Mouse (Mus musculus) CH12.LX (cell line): ENCODE results near the gene Btbd2. TPM values are rescaled to one million over a fixed set of nuclear protein-coding genes. Genes with fewer than 3 reads are reported as not detected.

ENCODE experiments used
- DNase-seq: peaks from one replicate; pipeline ENCODE4 v3.0.0-alpha.2; 2013; ENCODE audit errors: extremely low read depth
- H3K27ac ChIP-seq: 2 replicates; pipeline ENCODE4 v1.5.1; 2012; ENCODE audit warnings: low read depth, mild to moderate bottlenecking, control low read depth, moderate library complexity; ENCODE audit not compliant: insufficient read depth
- H3K27me3 ChIP-seq: replicated peaks from 2 replicates; pipeline ENCODE3; 2012; ENCODE audit warnings: inconsistent platforms
- H3K36me3 ChIP-seq, 2 experiments: replicated peaks in 1 of 2; 2 replicates each; pipeline versions ENCODE3 to v1.6.1; 2012; ENCODE audit warnings: inconsistent platforms in 1 of 2, low read length in 1 of 2, mild to moderate bottlenecking in 1 of 2, mixed read lengths in 1 of 2, moderate library complexity in 1 of 2; ENCODE audit not compliant: control insufficient read depth in 1 of 2, insufficient read depth in 1 of 2
- H3K4me1 ChIP-seq, 2 experiments: 2 replicates each; pipeline ENCODE4 v1.6.1; 2012; ENCODE audit warnings: inconsistent platforms in 1 of 2, moderate library complexity in 1 of 2; ENCODE audit not compliant: insufficient read depth in 2 of 2, control insufficient read depth in 1 of 2
- H3K4me2 ChIP-seq: 2 replicates; pipeline ENCODE4 v1.6.1; 2012; ENCODE audit warnings: low read depth, mild to moderate bottlenecking, control low read depth; ENCODE audit not compliant: poor library complexity, insufficient read depth, severe bottlenecking
- H3K4me3 ChIP-seq, 3 experiments: fragments of 150-350 bp in 1 of 3; sonication (generic) in 1 of 3; replicated peaks in 1 of 3; 2 replicates each; pipeline versions ENCODE3 to v1.5.1; 2011 to 2012; ENCODE audit warnings: low read depth in 2 of 3, low read length in 2 of 3, mild to moderate bottlenecking in 2 of 3, moderate library complexity in 2 of 3, control low read depth in 1 of 3, improper control_type of control experiment in 1 of 3, inconsistent platforms in 1 of 3, mixed read lengths in 1 of 3; ENCODE audit not compliant: poor library complexity in 1 of 3
- H3K79me2 ChIP-seq: replicated peaks from 2 replicates; pipeline ENCODE4 v1.6.1; 2012; ENCODE audit warnings: mild to moderate bottlenecking, moderate library complexity; ENCODE audit not compliant: control insufficient read depth, poor library complexity, insufficient read depth, severe bottlenecking; ENCODE audit errors: extremely low read depth
- H3K9ac ChIP-seq: 2 replicates; pipeline ENCODE4 v1.6.1; 2012; ENCODE audit warnings: low read depth, mild to moderate bottlenecking, control low read depth, moderate library complexity; ENCODE audit not compliant: insufficient read depth
- H3K9me3 ChIP-seq: replicated peaks from 2 replicates; pipeline ENCODE3; 2012; ENCODE audit warnings: low read length, inconsistent platforms, mixed read lengths
- CHD1 ChIP-seq: IDR thresholded peaks from 2 replicates; pipeline ENCODE4 v1.6.1; 2012; ENCODE audit warnings: low read depth, low read length, improper control_type of control experiment, inconsistent platforms
- CHD2 ChIP-seq: IDR thresholded peaks from 2 replicates; pipeline ENCODE4 v1.6.1; 2011; ENCODE audit warnings: low read length, improper control_type of control experiment
- E2F4 ChIP-seq: IDR thresholded peaks from 2 replicates; pipeline ENCODE4 v1.6.1; 2011; ENCODE audit warnings: low read depth, low read length, improper control_type of control experiment; ENCODE audit not compliant: insufficient replicate concordance
- ELF1 ChIP-seq: IDR thresholded peaks from 2 replicates; pipeline ENCODE4 v1.6.1; 2014; ENCODE audit warnings: low read depth, mild to moderate bottlenecking, inconsistent platforms, low read length, improper control_type of control experiment
- EP300 ChIP-seq: IDR thresholded peaks from 2 replicates; pipeline ENCODE4 v1.6.1; 2011; ENCODE audit warnings: low read length, improper control_type of control experiment
- ETS1 ChIP-seq: conservative IDR thresholded peaks from 2 replicates; pipeline ENCODE4 v1.6.1; 2012; ENCODE audit warnings: low read depth, mild to moderate bottlenecking, inconsistent platforms, low read length, improper control_type of control experiment, moderate library complexity
- GABPA ChIP-seq: IDR thresholded peaks from 2 replicates; pipeline ENCODE4 v1.6.1; 2012; ENCODE audit warnings: low read depth, low read length, improper control_type of control experiment, inconsistent platforms; ENCODE audit not compliant: insufficient replicate concordance
- HCFC1 ChIP-seq: IDR thresholded peaks from 2 replicates; pipeline ENCODE4 v1.6.1; 2012; ENCODE audit warnings: low read depth, mild to moderate bottlenecking, inconsistent platforms, low read length, improper control_type of control experiment
- JUN ChIP-seq: IDR thresholded peaks from 2 replicates; pipeline ENCODE4 v1.6.1; 2011; ENCODE audit warnings: low read depth, mild to moderate bottlenecking, low read length, improper control_type of control experiment, moderate library complexity; ENCODE audit not compliant: insufficient read depth
- JUND ChIP-seq: conservative IDR thresholded peaks from 2 replicates; pipeline ENCODE4 v1.6.1; 2011; ENCODE audit warnings: low read depth, low read length, improper control_type of control experiment
- KAT2A ChIP-seq: IDR thresholded peaks from 2 replicates; pipeline ENCODE4 v1.6.1; 2012; ENCODE audit warnings: low read length, improper control_type of control experiment, inconsistent platforms; ENCODE audit not compliant: insufficient replicate concordance
- MAFK ChIP-seq: IDR thresholded peaks from 2 replicates; pipeline ENCODE4 v1.6.1; 2011; ENCODE audit warnings: low read length, improper control_type of control experiment; ENCODE audit not compliant: insufficient replicate concordance
- MAX ChIP-seq: IDR thresholded peaks from 2 replicates; pipeline ENCODE4 v1.6.1; 2011; ENCODE audit warnings: low read length, improper control_type of control experiment
- MAZ ChIP-seq: IDR thresholded peaks from 2 replicates; pipeline ENCODE4 v1.6.1; 2012; ENCODE audit warnings: low read depth, mild to moderate bottlenecking, inconsistent platforms, low read length, improper control_type of control experiment, moderate library complexity
- MEF2A ChIP-seq: IDR thresholded peaks from 2 replicates; pipeline ENCODE4 v1.6.1; 2014; ENCODE audit warnings: low read depth, mild to moderate bottlenecking, inconsistent platforms, low read length, improper control_type of control experiment, borderline replicate concordance
- NELFE ChIP-seq: IDR thresholded peaks from 2 replicates; pipeline ENCODE4 v1.6.1; 2011; ENCODE audit warnings: low read depth, low read length, improper control_type of control experiment
- PAX5 ChIP-seq: IDR thresholded peaks from 2 replicates; pipeline ENCODE4 v1.6.1; 2012; ENCODE audit warnings: low read length, inconsistent platforms, mixed read lengths
- POLR2A ChIP-seq: IDR thresholded peaks from 2 replicates; pipeline ENCODE4 v1.6.1; 2011; ENCODE audit warnings: low read depth, mild to moderate bottlenecking, improper control_type of control experiment, low read length
- POLR2AphosphoS2 ChIP-seq: IDR thresholded peaks from 2 replicates; pipeline ENCODE4 v1.6.1; 2011; ENCODE audit warnings: low read depth, low read length, improper control_type of control experiment
- RAD21 ChIP-seq: IDR thresholded peaks from 2 replicates; pipeline ENCODE4 v1.6.1; 2011; ENCODE audit warnings: low read depth, mild to moderate bottlenecking, low read length, improper control_type of control experiment, moderate library complexity
- RCOR1 ChIP-seq: conservative IDR thresholded peaks from 2 replicates; pipeline ENCODE4 v1.6.1; 2012; ENCODE audit warnings: low read depth, mild to moderate bottlenecking, inconsistent platforms, low read length, improper control_type of control experiment
- SMC3 ChIP-seq: IDR thresholded peaks from 2 replicates; pipeline ENCODE4 v1.6.1; 2011; ENCODE audit warnings: low read depth, low read length, improper control_type of control experiment
- TCF12 ChIP-seq: IDR thresholded peaks from 2 replicates; pipeline ENCODE4 v1.6.1; 2014; ENCODE audit warnings: low read depth, mild to moderate bottlenecking, inconsistent platforms, low read length, improper control_type of control experiment
- UBTF ChIP-seq: IDR thresholded peaks from 2 replicates; pipeline ENCODE4 v1.6.1; 2012; ENCODE audit warnings: low read depth, mild to moderate bottlenecking, inconsistent platforms, low read length, improper control_type of control experiment, moderate library complexity
- USF1 ChIP-seq: IDR thresholded peaks from 2 replicates; pipeline ENCODE4 v1.6.1; 2014; ENCODE audit warnings: low read depth, mild to moderate bottlenecking, inconsistent platforms, low read length, improper control_type of control experiment
- USF2 ChIP-seq: conservative IDR thresholded peaks from 2 replicates; pipeline ENCODE4 v1.6.1; 2011; ENCODE audit warnings: low read depth, low read length, improper control_type of control experiment
- ZKSCAN1 ChIP-seq: IDR thresholded peaks from 2 replicates; pipeline ENCODE4 v1.6.1; 2012; ENCODE audit warnings: low read depth, inconsistent platforms, low read length, improper control_type of control experiment, borderline replicate concordance
- ZNF384 ChIP-seq: IDR thresholded peaks from 2 replicates; pipeline ENCODE4 v1.6.1; 2012; ENCODE audit warnings: low read depth, low read length, improper control_type of control experiment, inconsistent platforms
- dilution Hi-C: fragments of 300-500 bp; cut with MboI; formaldehyde crosslinking; loops from 2 replicates; pipeline ENCODE4 v1.14.3; 2020; ENCODE audit warnings: low sequenced_read_pairs; ENCODE audit not compliant: extremely low pct_unique_long_range_greater_than_20kb, extremely low pct_ligation_motif_present
- in situ Hi-C: fragments of 300-500 bp; cut with MboI; formaldehyde crosslinking; loops from 3 replicates; pipeline ENCODE4 v1.14.3; 2019; ENCODE audit warnings: low sequenced_read_pairs, low pct_ligation_motif_present, low pct_unique_long_range_greater_than_20kb, mixed read lengths
- polyA plus RNA-seq: library from polyadenylated mRNA; unstranded; fragments of >175 nt; gene quantifications from 2 replicates; pipeline ENCODE4 v1.2.1, GENCODE M21; 2012; ENCODE audit warnings: low read depth; ENCODE audit not compliant: insufficient read length
- total RNA-seq, 2 experiments: library from RNA; depleted of rRNA; stranded (reverse); fragments of 300-350 nt in 1 of 2; fragments of >200 nt in 1 of 2; gene quantifications; 2 replicates each; pipeline ENCODE4 v1.2.3; 2012 to 2014

Btbd2 gene
- total and polyA plus RNA-seq, 3 experiments: 11.1 to 26.2 (median 19.4) TPM

GRCm38 (mm10) chr10:80670531-80670930, 13.7 kb upstream of the Btbd2 start:
- Histone ChIP-seq H3K27me3 (no peaks in the 10 kb centered on the region), H3K4me3 (no peak overlapping the region), H3K9ac (no peak overlapping the region), H3K9me3 (no peaks in the 10 kb centered on the region), H3K27ac (no peak overlapping the region), H3K36me3 (peaks cover 74 to 93% of the 10 kb centered on the region in 2 experiments), H3K4me1 (peaks cover 15 to 80% of the 10 kb centered on the region in 2 experiments), H3K79me2 (peaks cover 35% of the 10 kb centered on the region), H3K4me2 (no peak overlapping the region)
- TF ChIP-seq MAFK: no peak
- no peak for TF ChIP-seq EP300
- TF ChIP-seq TCF12: no peak
- no peak for TF ChIP-seq JUN
- TF ChIP-seq POLR2AphosphoS2: no peak
- TF ChIP-seq SMC3: no peak
- TF ChIP-seq MAX: no peak
- TF ChIP-seq E2F4: no peak
- TF ChIP-seq PAX5: no peak
- TF ChIP-seq CHD2: no peak
- no peak for TF ChIP-seq MAZ
- no peak for TF ChIP-seq USF2
- no peak for TF ChIP-seq JUND
- no peak for TF ChIP-seq MEF2A
- TF ChIP-seq CHD1: no peak
- TF ChIP-seq ZNF384: no peak
- no peak for TF ChIP-seq USF1
- TF ChIP-seq RCOR1: no peak
- in situ Hi-C loops (no loop called here), dilution Hi-C loops (no loop called here)
- no peak for DNase-seq

- Histone ChIP-seq H3K9me3 (no peaks in the 10 kb centered on the region), H3K27me3 (no peaks in the 10 kb centered on the region), H3K4me1 (peaks cover 15 to 85% of the 10 kb centered on the region in 2 experiments), H3K9ac (no peak overlapping the region), H3K27ac (no peak overlapping the region), H3K4me2 (no peak overlapping the region), H3K36me3 (peaks cover 76 to 97% of the 10 kb centered on the region in 2 experiments), H3K79me2 (peaks cover 29% of the 10 kb centered on the region), H3K4me3 (no peak overlapping the region)
- DNase-seq: no peak
- dilution Hi-C loops: no loop called here
- in situ Hi-C loops: no loop called here
- TF ChIP-seq CHD1 (no peak), HCFC1 (no peak), KAT2A (no peak), PAX5 (no peak), POLR2A (no peak), MAX (no peak), NELFE (no peak), ZKSCAN1 (no peak), MAFK (no peak), USF1 (no peak), GABPA (no peak), ETS1 (no peak), ELF1 (no peak), JUN (no peak), RAD21 (no peak), USF2 (no peak), UBTF (no peak)
These were observed 13.0 kb upstream of the Btbd2 start for GRCm38 (mm10) chr10:80669737-80670485.
